Mouse (Mus musculus) layer of hippocampus, postnatal 25 days (tissue): ENCODE results near the gene Myl4. TPM values are rescaled to one million over a fixed set of nuclear protein-coding genes. Genes with fewer than 3 reads are reported as not detected.
"Not testable (repeated sequence)": the region's sequence is repeated elsewhere in the genome, so short reads cannot be mapped to it uniquely, and the experiment has no call there.

Experiments
- DNase-seq, 2 experiments: peaks; one replicate each; pipeline ENCODE4 v3.0.0; 2022; ENCODE audit warnings: mixed read lengths in 2 of 2, low spot score in 1 of 2; ENCODE audit errors: extremely low spot score in 1 of 2
- total RNA-seq, 2 experiments: library from RNA; stranded (reverse); gene quantifications; 2 replicates each; pipeline ENCODE4 v1.2.3; 2021

Myl4 gene
- total RNA-seq, 2 experiments from 2014 or later = 2.3 to 3.9 TPM

DNA sequence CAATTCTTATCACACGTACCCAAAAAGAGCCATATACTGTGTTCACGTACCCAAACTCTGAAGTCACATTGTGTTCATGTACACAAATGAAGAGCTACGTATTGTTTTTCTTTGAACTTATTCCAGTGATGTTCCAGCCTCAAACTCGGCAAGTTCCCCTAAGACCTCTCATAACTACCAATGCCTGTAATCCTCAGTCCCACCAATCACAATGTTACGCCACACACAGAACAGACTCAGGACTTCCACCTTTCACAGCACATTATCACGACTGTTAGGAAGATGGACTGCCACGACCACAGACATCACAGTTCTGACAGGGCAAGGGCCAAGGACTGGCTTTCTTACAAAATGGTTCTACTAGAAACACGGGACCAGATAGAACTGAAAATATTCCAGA is 20.1 kb downstream of the Myl4 start:
- DNase-seq = not testable (repeated sequence)

DNA sequence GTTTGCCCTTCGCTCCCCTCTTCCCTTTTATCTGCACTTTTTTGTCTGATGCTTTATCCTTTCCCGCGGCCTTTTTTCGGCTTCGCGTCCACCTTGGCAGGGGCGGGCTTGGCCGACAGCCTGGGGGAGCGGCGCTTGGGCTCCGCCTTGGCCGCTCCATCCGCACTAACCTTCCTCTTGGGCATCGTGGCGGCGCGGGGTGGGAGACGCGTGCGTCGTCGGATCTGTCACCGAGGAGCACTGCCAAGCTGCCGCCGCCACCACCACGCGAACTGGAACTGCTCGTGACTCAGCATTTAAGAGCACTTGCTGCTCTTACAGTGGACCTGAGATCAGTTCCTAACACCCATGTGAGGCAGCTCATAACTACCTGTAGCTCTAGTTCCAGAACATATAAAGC is 20.9 kb downstream of the Myl4 start:
- not testable (repeated sequence) for DNase-seq

- no peak for DNase-seq
Observed at GRCm38 (mm10) chr11:104572091-104572490, 21.6 kb downstream of the Myl4 start.

GRCm38 (mm10) chr11:104572566-104572965 is 22.1 kb downstream of the Myl4 start:
- DNase-seq = no peak

DNA sequence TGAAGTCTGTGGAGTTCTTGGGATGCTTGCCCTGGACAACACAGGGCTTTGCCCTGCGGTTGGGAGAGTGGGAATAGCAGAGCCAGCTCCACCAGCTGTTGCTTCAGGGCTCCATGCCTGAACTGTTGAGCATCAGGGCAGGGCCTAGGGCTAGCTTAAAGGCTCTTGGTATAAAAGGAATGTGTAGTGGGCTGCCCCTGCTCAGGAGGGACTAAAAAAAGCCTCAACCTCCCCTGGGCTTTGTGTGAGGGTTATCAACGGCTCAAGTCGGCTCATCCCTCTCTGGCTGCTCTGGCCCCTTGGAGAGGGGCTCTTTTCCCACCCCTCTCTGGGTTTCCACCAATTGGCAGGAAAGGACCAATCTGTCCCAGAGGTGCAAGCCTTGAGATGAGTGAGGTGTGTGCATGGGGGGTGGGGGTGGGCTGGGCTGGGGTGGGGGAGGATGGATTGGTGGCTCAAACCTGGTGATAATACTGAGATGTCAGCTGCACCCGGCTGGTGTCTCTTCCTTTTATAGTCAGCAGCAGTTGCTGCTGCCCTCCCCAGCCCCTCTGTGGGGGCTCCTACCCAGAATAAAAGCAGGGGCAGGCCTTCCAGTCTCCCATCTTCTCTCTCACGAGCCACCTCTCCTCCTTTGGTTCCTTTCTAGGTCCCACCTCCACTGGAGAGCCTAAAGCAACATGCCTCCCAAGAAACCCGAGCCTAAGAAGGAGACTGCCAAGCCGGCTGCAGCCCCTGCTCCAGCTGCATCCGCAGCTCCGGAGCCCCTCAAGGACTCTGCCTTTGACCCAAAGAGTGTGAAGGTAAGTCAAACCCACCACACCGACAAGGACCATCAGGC is 26.5 kb downstream of the Myl4 start:
- DNase-seq = no peak

GRCm38 (mm10) chr11:104578074-104578473 is 27.6 kb downstream of the Myl4 start:
- no peak for DNase-seq

DNA sequence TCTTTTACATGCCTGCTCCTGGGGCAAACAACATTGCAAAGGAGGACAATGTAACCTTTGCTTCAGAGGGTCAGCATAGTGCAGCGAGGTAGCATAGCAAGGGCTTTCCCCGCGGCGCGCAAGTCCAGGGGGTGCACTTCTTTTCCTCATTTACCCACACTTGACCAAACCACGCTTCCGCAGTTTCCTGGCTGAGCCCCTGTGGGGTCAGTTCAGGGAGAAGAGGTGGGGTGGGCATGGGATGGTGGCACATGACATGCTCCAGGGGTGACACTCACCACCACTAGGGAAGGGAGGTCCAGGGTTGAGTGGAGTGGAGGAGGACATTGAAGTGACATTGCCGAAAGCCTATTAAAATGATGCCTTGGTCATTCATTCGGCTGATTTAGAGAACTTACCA is 28.6 kb downstream of the Myl4 start:
- no peak for DNase-seq

GRCm38 (mm10) chr11:104579575-104579974 is 29.1 kb downstream of the Myl4 start:
- no peak for DNase-seq

- DNase-seq = no peak
Observed at GRCm38 (mm10) chr11:104580091-104580490, 29.6 kb downstream of the Myl4 start.

DNA sequence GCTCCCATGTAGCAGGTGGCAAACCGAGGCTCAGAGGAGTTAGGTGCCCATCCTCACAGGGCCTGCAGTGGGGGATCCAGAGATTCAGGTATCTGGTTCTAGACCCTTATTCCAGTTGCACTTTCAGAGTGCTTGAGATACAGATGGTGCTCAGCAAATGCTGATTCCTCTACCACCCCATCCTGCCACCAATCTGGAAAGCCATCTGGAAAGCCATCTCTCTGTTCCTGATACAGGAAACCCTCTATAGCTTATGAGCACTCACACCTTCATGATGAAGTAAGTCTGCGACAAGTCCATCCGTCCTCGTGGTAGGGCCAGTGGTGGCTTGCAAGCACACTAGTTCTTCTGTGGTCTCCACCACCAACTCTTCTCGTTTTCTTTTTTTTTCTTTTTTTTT is 30.1 kb downstream of the Myl4 start:
- DNase-seq = peak in 1 of 2 experiments; percentile 59

- DNase-seq = no peak
Observed at GRCm38 (mm10) chr11:104581446-104582307, 31.2 kb downstream of the Myl4 start.

- no peak for DNase-seq
Observed at GRCm38 (mm10) chr11:104582308-104582606, 31.8 kb downstream of the Myl4 start.

DNA sequence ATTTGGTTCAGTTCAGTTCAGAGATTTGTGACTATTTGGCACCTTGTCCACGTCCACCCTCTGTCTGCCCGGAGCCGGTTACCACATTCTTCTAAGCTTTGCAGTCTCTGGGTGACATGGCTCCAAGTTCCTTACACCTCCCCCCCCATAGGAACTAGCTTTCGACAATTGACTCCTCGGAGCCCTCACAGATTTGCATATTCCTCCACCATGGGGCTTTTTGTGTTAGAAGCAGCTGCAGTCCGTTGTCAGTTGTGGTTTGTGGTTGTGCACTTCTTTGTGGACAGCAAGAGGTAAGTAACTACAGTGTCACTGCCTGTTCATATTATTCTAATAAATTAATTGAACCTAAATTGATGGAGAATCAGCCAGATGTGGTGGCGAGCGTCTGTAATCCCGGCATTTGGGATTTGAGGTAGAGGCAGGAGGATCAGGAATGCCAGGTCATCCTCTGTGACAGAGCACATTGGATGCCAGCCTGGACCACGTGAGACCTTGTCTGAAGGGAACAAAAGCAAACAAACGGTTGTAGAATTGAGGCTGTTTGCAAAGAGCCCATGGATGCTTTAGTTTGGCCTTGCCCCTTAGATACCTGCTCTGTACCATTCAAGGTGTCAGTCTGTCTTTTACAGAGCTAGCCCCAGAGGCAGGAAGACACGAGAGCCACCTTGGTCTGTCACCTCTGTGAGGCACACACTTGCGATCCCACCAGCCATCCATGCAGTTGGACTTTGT is 32.3 kb downstream of the Myl4 start:
- no peak for DNase-seq

GRCm38 (mm10) chr11:104585495-104585894 is 35.0 kb downstream of the Myl4 start:
- no peak for DNase-seq

- DNase-seq = no peak
Observed at GRCm38 (mm10) chr11:104587904-104588303, 37.4 kb downstream of the Myl4 start.

GRCm38 (mm10) chr11:104588513-104588912 is 38.0 kb downstream of the Myl4 start:
- DNase-seq = no peak

DNA sequence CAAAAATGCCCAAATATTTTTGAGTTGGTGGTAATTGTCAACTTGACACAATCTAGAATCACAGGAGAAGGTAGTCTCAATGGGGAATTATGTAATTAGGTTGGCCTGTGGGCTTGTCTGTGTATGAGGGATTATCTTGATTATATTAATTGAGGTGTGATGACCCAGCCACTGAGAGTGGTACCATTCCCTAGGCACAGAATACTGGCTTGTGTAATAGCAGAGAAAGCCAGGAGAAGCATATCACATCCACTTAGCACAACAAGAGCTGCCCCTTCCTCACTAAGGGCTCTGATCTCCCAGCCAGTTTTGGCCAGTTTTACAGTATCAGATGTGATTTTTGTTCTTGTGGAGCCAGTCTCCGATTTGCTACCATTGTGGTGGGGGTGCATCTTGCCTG is 39.1 kb downstream of the Myl4 start:
- no peak for DNase-seq

DNA sequence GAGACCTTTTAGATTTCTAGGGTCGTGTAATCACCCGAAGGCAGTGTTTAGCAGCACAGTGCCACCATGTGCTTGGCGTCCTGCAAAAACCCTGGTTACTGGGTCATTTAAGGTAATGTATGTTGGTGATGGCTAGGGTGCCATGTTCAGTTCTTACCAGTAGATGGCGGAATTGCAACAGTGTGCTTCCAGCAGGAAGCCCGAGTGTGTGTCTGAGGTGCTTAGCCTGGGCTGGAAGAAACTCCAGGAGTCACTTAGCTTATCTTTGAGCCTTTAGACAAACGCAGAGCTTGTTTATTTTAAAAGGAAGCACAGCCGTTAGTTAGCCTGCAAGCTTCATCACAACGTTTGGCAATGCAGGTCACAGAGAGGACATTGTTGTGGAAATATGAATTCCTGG is 39.7 kb downstream of the Myl4 start:
- DNase-seq = peak; percentile 52 to 78

- DNase-seq = no peak
Observed at GRCm38 (mm10) chr11:104592066-104592835, 41.8 kb downstream of the Myl4 start.

DNA sequence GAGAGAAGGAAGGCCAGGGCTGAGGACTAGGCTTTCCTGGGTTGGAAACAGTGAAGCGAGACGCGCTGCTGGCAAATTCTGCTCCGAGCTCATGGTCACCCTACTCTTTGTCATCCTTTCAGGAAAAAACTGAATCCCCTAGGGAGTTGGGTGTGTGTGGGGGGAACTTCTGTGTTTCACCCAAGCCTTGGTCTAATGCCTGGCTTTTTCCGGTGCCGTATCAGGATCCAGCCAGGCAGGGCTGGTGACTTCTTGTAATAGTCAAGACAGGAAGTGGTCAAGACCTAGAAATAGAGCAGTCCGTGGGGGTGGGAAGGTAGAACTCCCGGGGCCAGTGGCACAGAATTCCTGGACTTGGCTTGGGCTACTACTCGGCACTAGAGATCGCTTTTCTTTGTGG is 45.9 kb downstream of the Myl4 start:
- DNase-seq = no peak
